Mouse (Mus musculus): ENCODE measurements around the gene Stxbp2. TPM values are rescaled to one million over a fixed set of nuclear protein-coding genes. Genes with fewer than 3 reads are reported as not detected.
"Not testable (repeated sequence)": the region's sequence is repeated elsewhere in the genome, so short reads cannot be mapped to it uniquely, and the experiment has no call there.

The Stxbp2 gene
- polyA plus RNA-seq (2012; rRNA removed), result 274 and 285 TPM in 2 replicates

DNA sequence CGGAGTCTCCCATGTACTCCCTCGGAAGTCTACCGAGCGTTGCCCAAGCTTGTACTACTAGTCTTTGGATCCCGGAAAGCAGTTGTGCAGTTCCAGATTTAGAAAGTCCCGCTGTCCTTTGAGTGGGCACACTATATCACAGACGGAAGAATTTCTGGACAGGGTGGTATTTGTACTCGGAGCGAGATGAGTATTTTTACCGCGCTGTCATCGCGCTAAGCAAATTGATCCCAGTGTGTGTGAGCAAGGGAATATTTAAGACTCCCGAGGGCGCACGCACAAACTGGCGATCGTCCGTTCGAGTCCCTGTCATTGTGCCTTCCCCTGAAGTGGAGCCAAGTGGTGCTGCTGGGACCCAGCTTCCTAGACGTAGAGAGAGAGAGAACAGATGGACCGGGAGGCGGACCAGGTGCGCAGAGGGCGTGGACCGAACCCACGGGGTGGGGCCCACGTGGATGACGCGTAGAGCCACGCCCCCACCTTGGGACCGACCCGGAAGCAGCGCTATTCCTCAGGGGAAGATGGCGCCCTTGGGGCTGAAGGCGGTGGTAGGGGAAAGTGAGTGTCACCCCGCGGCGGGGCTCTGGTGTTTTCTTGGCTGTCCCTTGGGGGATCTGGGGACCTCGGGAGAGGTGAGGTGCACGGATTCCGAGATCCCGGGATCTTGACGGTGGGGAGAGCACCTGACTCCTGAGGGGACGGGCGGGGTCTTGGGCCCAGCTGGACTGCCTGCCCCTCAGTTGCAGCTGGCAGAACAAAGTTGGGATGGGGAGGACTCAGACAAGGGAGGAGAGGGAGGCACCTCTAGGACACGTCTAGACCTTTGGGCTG is at the start of gene Stxbp2:
Gene Stxbp2, plus strand, starts transcription at position 309 of the 831 bp plus-strand sequence.
- Histone ChIP-seq H3K4me1 (ENCODE audit: control insufficient read depth, insufficient read depth, low read length) (no peaks in the 10 kb centered on the region), H3K27ac (ENCODE audit: insufficient read depth, low read length) (no peak within 1 kb of the TSS), H3K4me3 (ENCODE audit: insufficient read depth, low read length) (peak within 1 kb of the TSS; percentile 49)
- no peak for TF ChIP-seq POLR2A (IDR thresholded peaks at IDR 0.05; ENCODE audit: extremely low read depth, insufficient read depth, low read length)
- TF ChIP-seq CTCF (IDR thresholded peaks at IDR 0.05; ENCODE audit: extremely low read depth, insufficient read depth, low read length), result no peak

DNA sequence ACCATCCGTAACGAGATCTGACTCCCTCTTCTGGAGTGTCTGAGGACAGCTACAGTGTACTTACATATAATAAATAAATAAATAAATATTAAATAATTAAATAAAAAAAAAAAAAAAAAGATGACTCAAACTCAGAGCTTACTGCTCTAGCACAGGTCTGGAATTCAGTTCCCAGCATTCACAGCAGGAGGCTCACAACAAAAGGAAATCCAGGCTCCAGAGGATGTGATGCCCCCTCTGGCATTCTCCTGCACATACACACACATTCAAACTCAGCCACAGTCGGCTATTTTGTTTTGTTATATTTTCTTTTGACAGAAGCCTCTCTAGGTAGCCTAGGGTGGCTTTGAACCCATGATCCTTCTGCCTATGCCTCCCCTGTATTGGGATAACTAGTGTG is 48.8 kb upstream of the Stxbp2 start:
- not testable (repeated sequence) for H3K4me3 ChIP-seq (ENCODE audit: insufficient read depth, low read length); H3K4me1 ChIP-seq (ENCODE audit: control insufficient read depth, insufficient read depth, low read length); H3K27ac ChIP-seq (ENCODE audit: insufficient read depth, low read length)

DNA sequence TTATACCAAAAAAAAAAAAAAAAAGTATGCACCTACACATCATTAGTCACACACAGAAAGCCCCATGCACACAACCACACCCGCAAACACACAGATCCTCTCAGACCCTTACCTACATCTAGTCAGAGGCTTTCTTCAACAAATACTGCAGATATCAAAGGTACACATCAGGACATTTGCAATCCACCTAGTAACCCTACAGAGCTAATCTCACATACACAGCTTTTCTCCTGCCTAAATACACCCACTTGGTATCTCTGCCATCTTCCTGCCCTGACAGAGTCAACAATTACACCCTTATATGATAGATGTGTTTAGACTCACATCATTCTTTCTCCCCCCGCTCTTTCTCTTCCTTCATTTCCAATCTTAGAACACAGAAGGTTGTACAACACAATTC is 44.3 kb upstream of the Stxbp2 start:
- no peak overlapping the region for H3K27ac ChIP-seq (ENCODE audit: insufficient read depth, low read length)
- TF ChIP-seq POLR2A (IDR thresholded peaks at IDR 0.05; ENCODE audit: extremely low read depth, insufficient read depth, low read length), result no peak
- no peak for TF ChIP-seq CTCF (IDR thresholded peaks at IDR 0.05; ENCODE audit: extremely low read depth, insufficient read depth, low read length)
- H3K4me3 ChIP-seq (ENCODE audit: insufficient read depth, low read length), result no peak overlapping the region; the same call in 1 of the 2 replicates
- no peaks in the 10 kb centered on the region for H3K4me1 ChIP-seq (ENCODE audit: control insufficient read depth, insufficient read depth, low read length)

DNA sequence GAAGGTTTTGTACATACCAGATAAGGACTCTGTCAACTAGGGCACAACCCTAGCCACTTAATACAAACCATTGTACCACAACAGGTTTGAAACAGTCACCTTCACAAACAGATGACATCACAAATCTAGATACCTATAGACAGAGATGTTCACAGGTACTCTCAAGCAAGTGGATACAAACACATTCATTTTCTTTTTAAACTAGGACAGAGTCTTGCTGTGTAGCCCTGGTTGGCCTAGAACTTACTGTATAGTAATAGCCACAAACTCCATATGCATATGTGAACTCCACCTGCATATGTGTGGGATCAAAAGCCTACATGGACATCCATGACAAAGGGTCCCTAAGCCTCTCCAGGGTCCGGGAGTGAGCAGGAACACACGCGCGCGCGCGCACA is 43.8 kb upstream of the Stxbp2 start, which contains the start of gene Camsap3:
Gene Camsap3, plus strand, starts transcription at position 301 of the 398 bp plus-strand sequence.
- no peaks in the 10 kb centered on the region for H3K4me1 ChIP-seq (ENCODE audit: control insufficient read depth, insufficient read depth, low read length)
- TF ChIP-seq CTCF (IDR thresholded peaks at IDR 0.05; ENCODE audit: extremely low read depth, insufficient read depth, low read length), result no peak
- TF ChIP-seq POLR2A (IDR thresholded peaks at IDR 0.05; ENCODE audit: extremely low read depth, insufficient read depth, low read length), result no peak
- no peak within 1 kb of the TSS for H3K27ac ChIP-seq (ENCODE audit: insufficient read depth, low read length)
- H3K4me3 ChIP-seq (ENCODE audit: insufficient read depth, low read length), result peak within 1 kb of the TSS; percentile 81

DNA sequence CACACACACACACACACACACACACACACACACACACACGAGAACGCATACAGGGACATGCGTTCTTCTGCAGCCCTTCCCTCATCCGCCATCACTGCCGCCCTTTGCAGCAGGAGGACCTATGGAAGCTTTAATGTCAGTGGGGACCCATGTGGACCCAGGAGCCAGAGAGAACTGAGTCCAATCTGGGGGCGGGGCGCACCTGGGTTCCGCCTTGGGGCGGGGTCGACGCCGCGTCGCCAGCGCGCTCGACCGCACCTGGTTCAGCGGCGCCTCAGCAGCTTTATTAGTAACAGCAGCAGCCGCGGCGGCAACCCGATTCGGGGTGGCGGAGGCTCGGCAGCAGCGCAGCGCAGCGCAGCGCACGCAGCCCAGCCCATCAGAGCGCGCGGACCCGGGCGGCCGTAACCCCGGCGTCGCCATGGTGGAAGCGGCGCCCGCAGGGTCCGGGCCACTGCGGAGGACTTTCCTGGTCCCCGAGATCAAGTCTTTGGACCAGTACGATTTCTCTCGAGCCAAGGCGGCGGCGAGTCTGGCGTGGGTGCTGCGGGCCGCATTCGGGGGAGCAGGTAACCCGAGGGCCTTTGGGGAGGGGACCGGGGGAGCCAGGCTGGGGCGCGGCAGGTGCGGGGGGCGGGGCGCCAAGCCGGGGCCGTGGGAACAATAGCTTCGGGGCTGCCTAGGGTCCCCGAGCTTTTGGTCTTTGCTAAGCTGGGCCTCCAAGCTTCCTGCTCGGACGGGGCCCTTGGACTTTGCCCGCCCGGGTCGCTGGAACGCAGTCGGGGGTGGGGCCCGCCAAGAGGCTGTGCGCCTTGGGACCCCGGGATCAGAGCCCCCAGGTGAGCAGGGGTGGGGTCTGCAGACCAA is 43.1 kb upstream of the Stxbp2 start:
- Histone ChIP-seq H3K27ac (ENCODE audit: insufficient read depth, low read length) (no peak overlapping the region), H3K4me1 (ENCODE audit: control insufficient read depth, insufficient read depth, low read length) (no peaks in the 10 kb centered on the region), H3K4me3 (ENCODE audit: insufficient read depth, low read length) (peak overlapping the region; percentile 81)
- TF ChIP-seq POLR2A (IDR thresholded peaks at IDR 0.05; ENCODE audit: extremely low read depth, insufficient read depth, low read length) (peak; percentile 70; the same call in 1 of the 2 replicates), CTCF (IDR thresholded peaks at IDR 0.05; ENCODE audit: extremely low read depth, insufficient read depth, low read length) (no peak)

DNA sequence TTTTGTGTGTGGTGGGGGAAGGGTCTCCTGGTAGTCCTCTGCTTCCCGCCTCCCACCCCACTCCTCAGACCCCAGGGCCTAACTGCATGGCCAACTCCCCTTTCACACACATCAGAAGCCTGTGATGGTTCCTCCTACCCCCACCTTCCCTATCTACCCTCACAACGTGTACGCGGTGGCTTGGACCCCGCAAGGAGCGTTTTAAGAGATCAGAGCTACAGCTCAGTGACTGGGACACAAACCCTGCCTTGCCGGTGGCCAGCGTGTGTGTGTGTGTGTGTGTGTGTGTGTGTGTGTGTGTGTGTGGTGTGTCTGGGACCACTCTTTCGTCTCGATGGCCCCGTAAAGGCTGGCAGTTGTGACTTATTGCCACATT is 42.5 kb upstream of the Stxbp2 start:
- Histone ChIP-seq H3K27ac (ENCODE audit: insufficient read depth, low read length) (no peak overlapping the region), H3K4me3 (ENCODE audit: insufficient read depth, low read length) (peak overlapping the region; percentile 81), H3K4me1 (ENCODE audit: control insufficient read depth, insufficient read depth, low read length) (no peaks in the 10 kb centered on the region)
- TF ChIP-seq CTCF (IDR thresholded peaks at IDR 0.05; ENCODE audit: extremely low read depth, insufficient read depth, low read length), result no peak
- no peak for TF ChIP-seq POLR2A (IDR thresholded peaks at IDR 0.05; ENCODE audit: extremely low read depth, insufficient read depth, low read length)

DNA sequence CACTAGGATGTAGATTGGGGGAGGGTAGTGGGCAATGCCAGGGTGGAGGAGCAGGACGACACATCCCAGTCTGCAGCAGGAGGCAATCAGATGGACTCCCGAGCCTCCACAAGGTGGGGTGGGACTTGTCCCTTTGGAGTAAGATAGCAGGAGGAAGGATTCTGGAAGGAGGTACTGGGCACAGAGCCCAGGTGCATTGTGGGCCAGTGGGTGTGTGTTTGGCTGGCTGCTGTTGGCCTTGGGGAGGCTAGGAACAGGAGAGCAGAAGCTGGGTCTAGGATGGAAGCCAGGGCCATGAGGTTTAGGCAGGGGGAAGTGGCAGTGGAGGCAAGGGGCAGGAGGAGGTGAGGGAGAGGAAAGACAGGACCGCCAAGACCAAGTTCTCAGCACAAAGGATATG is 37.3 kb upstream of the Stxbp2 start:
- Histone ChIP-seq H3K4me3 (ENCODE audit: insufficient read depth, low read length) (no peak overlapping the region), H3K27ac (ENCODE audit: insufficient read depth, low read length) (no peak overlapping the region), H3K4me1 (ENCODE audit: control insufficient read depth, insufficient read depth, low read length) (no peaks in the 10 kb centered on the region)
- TF ChIP-seq POLR2A (IDR thresholded peaks at IDR 0.05; ENCODE audit: extremely low read depth, insufficient read depth, low read length) (no peak), CTCF (IDR thresholded peaks at IDR 0.05; ENCODE audit: extremely low read depth, insufficient read depth, low read length) (no peak)

DNA sequence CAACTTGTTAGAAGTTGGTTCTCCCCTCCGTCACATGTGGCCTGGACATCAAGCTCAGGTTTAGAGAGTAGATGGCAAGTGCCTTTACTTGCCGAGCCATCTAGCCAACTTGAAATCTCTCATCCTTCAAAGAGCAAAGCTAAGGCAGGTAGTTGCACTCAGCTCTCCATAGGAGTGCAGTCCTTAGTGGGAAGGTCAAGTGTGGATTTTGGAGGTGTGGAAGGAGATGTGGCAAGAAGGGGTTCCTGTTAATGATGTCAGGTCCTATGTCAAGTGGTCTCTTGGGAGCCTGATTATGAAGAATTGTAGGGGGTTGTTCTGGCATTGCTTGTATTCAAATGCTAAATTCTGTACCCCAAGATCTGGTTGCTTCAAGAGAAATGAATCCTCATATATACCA is 36.3 kb upstream of the Stxbp2 start:
- Histone ChIP-seq H3K4me1 (ENCODE audit: control insufficient read depth, insufficient read depth, low read length) (no peaks in the 10 kb centered on the region), H3K4me3 (ENCODE audit: insufficient read depth, low read length) (no peak overlapping the region), H3K27ac (ENCODE audit: insufficient read depth, low read length) (no peak overlapping the region)
- no peak for TF ChIP-seq POLR2A (IDR thresholded peaks at IDR 0.05; ENCODE audit: extremely low read depth, insufficient read depth, low read length)
- TF ChIP-seq CTCF (IDR thresholded peaks at IDR 0.05; ENCODE audit: extremely low read depth, insufficient read depth, low read length), result no peak

DNA sequence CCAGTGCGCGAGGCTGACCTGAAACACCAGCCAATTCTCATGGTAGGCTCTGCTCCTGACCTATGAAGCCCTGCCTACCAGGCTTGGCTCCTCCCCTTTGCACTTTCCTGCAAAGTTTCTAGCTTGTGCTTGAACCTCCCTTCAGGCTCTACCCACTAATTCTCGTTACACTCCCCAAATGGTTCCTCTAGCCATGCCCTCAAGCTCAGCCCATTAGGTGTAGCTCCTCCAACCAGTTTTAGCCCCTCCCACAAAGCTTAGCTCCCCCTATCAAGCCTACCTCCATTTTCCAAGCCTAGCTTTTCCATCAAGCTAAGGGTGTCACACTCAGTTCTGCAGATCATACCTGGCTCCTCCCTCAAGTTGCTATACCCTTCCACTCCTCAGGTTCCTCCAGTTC is 32.7 kb upstream of the Stxbp2 start:
- Histone ChIP-seq H3K27ac (ENCODE audit: insufficient read depth, low read length) (no peak overlapping the region), H3K4me3 (ENCODE audit: insufficient read depth, low read length) (no peak overlapping the region), H3K4me1 (ENCODE audit: control insufficient read depth, insufficient read depth, low read length) (no peaks in the 10 kb centered on the region)
- TF ChIP-seq POLR2A (IDR thresholded peaks at IDR 0.05; ENCODE audit: extremely low read depth, insufficient read depth, low read length), result no peak
- no peak for TF ChIP-seq CTCF (IDR thresholded peaks at IDR 0.05; ENCODE audit: extremely low read depth, insufficient read depth, low read length)
